Mouse (Mus musculus) activated CD4-positive, CD25-positive, alpha-beta regulatory T cell, adult 4 months (primary cell): Measurements from ENCODE around the gene Tmcc3. TPM values are rescaled to one million over a fixed set of nuclear protein-coding genes. Genes with fewer than 3 reads are reported as not detected.

ENCODE experiments used
- ATAC-seq: one replicate; pipeline ENCODE4 v1.8.0; 2017
- polyA plus RNA-seq, 2 experiments: library from polyadenylated mRNA; unstranded; fragments of 100-300 nt; shearing (Covaris generic); gene quantifications; one replicate each; pipeline ENCODE4 v1.2.1; 2017

The Tmcc3 gene
- polyA plus RNA-seq, 2 experiments from 2014 or later: 0.44 to 1.8 TPM

DNA sequence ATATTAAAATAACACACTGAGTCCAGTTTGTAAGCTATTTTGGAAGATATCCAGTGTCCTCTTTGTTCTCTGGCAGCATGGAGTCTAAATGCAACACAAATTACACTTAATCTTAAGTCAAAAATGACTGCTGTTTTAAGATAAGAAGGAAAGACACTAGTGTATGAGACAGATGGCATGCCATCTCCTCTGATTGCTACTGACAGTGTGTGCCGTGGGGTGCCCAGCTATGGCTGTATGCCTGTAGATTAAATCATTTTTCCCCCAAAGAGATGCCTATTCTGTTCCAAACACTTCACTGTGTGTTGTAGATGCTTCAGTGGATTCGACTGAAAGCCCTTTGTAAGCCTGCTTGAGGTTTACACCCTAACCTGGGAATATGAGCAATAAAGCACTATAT lies 59.5 kb downstream of the Tmcc3 start:
- ATAC-seq: no peak

- ATAC-seq: no peak
Observed at GRCm38 (mm10) chr10:94376941-94377340, 65.2 kb downstream of the Tmcc3 start.

DNA sequence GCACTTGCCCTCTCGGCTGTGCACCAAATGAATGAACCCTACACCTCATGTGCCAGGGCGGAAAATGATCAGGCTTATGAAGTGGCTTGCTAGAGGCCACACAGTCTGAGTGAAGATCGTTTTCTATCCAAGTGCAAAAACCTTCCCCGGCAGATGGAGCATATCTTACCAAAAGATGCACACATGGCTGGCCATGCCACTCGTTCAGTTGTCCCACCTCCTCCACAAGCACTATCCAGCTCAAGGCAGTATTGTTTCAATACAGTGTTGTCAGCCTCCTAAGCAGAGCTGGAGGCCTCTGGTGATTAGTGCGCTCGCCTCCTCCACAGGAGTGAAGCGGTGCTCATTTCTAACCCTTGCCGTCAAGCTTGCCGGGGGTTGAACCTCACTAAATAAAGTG lies 66.1 kb downstream of the Tmcc3 start:
- peak; percentile 20 for ATAC-seq

GRCm38 (mm10) chr10:94378383-94378782 lies 66.6 kb downstream of the Tmcc3 start:
- ATAC-seq: peak; percentile 87

DNA sequence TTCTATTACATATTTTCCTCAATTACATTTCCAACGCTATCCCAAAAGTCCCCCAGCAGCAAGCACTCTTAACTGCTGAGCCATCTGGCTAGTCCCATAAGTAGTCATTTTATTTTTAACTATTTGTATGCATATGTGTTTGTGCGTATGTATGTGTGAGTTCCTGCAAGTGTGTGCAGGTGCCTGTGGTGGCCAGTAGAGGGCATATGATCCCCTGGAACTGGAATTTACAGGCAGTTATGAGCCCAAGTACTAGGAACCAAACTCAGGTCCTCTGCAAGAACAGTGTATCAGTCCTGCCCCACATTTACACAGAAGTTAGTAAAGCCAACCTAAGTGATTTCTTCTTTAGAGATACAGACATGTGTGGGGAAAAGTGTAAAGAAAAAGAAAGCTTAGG lies 68.3 kb downstream of the Tmcc3 start:
- ATAC-seq: no peak

DNA sequence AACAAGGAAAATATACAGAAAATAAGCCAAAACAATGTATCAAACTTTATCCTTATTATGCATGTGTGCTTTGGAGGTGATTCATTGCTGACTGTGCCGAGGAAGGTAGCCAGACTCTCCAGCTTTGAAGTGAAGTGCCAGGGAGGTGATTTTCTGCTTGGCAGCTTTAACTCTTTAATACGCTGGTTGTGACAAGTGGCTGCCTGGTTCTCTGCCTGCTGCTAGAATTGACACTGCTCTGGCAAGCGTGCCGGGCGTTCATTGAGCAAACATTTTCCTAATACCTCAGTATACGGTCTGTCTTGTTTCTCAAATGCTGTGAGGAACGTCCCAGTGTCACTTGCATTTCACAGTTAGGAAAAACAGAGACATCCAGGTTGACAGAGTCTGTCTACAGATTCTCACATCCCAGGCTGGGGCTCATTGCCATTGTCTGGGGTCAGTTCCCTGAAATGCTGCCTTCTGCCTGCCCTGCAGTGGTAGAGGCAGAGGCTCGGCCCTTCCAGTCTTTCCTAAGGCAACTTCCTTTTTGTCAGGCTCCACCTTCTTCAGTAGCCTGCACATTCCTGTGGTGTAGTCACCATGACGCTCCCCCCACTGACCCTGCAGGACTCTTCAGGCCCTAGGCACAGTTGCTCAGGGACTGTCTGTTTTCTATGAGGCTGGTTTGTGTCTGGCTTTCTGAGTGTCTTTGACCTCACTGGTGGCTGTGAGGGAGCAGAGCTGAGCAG lies 69.1 kb downstream of the Tmcc3 start:
- no peak for ATAC-seq

DNA sequence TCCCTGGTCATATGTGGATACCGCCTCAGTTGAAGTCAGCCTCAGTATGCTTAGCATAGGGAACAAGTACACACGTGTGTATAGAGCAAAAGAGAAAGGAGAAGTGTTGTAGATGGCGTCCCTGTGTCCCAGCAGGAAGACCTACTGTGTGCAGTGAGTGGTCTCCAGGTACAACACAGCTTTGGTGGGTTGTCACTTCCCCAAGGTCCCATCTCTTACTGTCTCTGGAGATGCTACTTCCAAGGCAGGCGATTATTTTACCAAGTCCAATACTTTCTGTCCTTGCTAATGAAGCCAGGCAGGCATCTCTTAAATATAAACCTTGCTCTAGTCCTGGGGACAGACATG lies 69.6 kb downstream of the Tmcc3 start:
- no peak for ATAC-seq

- no peak for ATAC-seq
Observed at GRCm38 (mm10) chr10:94382618-94383017, 70.9 kb downstream of the Tmcc3 start.

- peak; percentile 54 for ATAC-seq
Observed at GRCm38 (mm10) chr10:94383565-94383964, 71.8 kb downstream of the Tmcc3 start.

DNA sequence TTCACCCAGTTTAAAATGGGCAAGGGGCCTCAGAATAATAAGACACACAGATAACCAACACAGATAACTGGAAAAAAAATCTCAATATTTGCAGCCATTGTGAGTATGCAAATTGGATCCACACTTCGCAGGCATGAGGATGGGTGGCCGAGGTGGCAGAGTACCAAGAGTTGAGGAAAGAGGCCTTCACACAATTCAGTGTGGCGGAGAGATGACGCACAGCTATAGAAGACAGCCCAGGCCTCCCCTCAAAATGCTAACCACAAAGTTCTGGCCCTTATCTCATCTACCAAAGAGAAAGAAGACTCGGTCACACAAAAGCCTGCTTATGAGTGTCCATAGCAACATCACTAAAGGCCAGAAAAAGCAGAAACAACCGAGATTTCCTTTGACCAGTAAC lies 77.5 kb downstream of the Tmcc3 start:
- no peak for ATAC-seq

- ATAC-seq: no peak
Observed at GRCm38 (mm10) chr10:94391049-94391448, 79.3 kb downstream of the Tmcc3 start.

DNA sequence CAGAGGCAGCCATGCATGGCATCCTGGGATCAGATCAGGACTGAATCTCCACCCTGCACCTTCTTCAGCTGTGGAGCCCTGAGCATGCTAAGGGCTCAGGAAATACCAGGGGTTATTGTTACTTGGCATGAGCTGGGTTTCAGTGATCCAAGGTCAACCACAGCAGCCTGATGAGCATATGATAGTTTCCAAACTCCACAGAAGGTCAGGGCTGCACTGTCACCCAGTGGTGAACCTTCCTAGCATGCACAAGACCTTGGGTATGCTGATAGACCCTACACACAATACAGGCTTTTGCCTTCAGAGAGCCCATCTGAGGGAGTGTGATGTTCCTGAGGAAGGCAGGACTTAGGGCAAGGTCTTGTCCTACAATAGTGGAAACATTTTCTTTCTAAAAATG lies 82.5 kb downstream of the Tmcc3 start:
- no peak for ATAC-seq

GRCm38 (mm10) chr10:94397833-94398596 lies 86.3 kb downstream of the Tmcc3 start:
- ATAC-seq: no peak

DNA sequence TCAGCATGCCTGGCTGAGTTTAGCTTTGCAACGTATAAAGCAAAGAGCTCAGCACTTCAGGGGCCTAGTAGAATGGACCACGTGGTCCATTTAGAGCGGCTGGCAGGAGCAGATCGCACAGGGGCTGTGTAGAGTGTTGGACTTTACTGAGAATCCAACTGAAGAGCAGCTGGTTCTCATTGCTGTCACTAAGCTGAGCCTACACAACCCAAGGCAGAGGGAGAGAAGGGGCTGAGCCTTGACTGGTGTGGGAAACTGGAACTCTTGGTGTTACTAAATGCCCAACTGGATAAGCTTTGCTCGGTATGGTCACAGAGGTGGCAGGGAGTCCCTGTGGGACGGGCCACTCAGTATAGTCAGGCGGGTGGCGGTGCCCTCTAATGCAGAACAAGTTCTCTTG lies 89.1 kb downstream of the Tmcc3 start:
- ATAC-seq: no peak

GRCm38 (mm10) chr10:94405456-94405855 lies 93.7 kb downstream of the Tmcc3 start:
- no peak for ATAC-seq

DNA sequence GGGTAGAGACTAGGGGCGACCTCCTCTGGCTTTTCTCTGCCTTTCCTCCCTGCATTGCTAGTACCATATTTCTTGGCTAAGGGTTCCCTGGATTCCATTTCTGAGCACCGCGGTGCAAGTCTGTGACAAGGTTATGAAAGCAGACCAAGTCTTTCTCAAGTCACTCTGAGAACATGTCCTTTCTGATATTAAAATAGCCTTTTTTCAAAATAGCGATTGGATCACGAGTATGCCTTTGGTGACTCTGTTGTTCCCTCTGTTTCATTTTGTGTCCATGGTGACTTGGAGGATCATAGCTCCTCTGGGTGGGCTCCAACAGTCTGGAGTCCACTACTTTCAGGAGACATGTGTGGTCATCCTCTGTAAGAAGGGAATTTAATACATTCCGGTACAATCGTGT lies 95.1 kb downstream of the Tmcc3 start:
- ATAC-seq: no peak

DNA sequence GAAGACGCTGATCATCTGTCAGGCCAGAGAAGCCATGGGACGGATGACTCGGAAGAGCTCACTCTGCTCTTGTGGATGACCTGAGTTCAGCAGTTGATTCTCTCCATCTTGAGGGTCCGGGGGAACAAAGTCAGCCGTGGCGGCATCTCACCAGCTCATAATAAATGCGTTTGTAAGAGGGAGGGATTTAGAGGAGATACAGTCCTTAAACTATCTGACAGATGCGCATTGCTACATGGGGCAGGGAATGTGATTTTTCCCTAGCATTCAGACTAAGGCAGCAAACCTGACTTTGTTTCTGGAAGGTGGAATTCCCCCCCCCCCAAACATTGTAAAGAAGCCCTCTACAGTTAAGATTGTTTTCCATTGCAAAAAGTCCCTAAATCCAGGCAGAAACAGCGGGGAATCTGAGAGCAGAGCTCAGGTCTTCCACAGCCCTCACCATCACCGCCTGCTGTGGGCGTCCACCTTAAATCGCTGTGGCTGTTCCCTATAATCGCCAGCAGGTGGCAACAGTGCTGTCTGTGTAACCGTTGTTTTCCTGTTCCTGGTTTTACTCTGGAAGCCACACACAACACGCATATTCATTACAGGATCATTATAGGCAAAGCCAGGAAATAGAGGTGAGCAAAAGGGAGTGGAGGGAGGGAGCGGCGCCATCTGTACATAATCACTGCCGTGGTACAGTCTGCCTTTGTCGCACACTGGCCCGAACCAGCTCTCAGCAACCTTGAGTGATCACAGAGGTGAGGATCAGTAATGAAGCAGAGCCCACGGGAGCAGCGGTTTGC lies 96.8 kb downstream of the Tmcc3 start:
- ATAC-seq: peak; percentile 90

DNA sequence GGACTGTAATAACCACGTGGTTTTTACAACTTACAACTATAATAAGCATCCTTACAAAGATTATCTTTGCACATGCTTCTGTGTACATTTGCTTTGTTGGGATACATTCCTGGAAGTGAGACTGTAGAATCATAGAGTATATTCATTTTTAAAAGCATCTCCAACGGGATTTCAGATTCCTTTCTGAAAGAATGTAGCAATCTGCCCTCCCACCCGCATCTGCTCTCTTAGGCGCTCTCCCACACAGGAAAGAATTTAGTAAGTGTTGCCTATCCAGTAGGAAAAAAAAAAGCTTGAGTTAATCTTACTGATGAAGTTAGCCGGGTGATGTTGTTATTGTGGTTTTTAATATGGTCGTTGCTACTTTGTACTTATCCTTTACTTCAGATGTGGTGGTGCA lies 97.9 kb downstream of the Tmcc3 start:
- no peak for ATAC-seq

GRCm38 (mm10) chr10:94411594-94411993 lies 99.8 kb downstream of the Tmcc3 start:
- no peak for ATAC-seq

DNA sequence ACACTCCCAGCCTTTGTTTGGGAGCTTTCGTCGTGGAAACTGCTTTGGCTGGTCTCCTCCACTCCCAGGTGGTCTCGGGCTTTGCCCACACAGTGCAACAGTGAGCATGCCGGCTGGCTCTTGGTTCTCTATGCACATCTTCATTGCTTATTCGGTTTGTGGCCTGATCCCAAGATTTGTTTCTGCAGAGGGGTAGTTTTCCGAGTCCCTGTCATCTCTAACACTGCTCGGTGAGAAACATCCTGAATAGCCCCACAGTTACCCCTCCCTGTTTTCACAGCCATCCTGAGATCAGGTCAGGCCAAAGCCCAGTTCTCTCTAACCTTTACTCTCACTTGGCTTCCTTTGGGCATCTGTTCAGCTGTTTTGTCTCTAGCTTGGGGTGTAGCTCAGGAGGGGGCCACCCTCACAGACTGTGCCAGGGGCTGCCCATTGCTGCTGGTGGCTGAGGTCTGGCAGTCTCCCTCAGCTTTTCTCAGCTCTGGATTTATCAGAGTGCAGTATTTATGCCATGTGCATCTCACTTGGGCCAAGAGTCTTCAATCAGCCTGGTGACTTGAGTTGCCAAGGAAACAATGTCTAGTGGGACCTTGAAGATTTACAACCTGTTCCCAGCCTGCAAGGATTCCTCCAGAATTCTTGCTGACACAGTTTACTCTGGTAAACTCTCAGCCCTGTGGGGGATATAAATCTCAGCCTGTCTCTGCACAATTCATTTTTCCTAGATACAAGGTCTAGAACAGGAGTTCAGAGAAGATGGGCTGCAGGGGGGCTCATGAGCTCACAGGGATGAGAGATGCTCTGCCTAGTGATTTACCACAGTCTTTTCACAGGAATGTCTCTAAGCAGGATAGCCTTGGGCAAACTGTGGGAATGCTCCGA lies 102.3 kb downstream of the Tmcc3 start:
- ATAC-seq: no peak

GRCm38 (mm10) chr10:94415950-94416844 lies 104.4 kb downstream of the Tmcc3 start:
- no peak for ATAC-seq
